29 mouse cellular contexts compared by ENCODE assay signal in genomic region chr4:48697302-48697701, GRCm38 (mm10). TPM values are rescaled to one million over a fixed set of nuclear protein-coding genes. Genes with fewer than 3 reads are reported as not detected.
A peak's percentile ranks its signal among the peaks of the same experiment; 100 is the strongest.
DNase-seq lines count a peak whose midpoint lies in the region; ATAC-seq and TF ChIP-seq lines count a peak whose summit lies in the region.
"Had no signal": no experiment of that assay in that cellular context is flagged by ENCODE, and none has a peak within 500 bp of the region (broad histone marks: within the 10 kb centered on the region; RNA-seq: fewer than 3 reads in every experiment).

No protein-coding gene starts in this region.

- WGBS in intestine, embryonic 14.5 days: 54% methylated on average over 11 of the region's 11 CpGs
- 40% methylated on average over 11 of the region's 11 CpGs for WGBS in intestine, postnatal 0 days
- 53% methylated on average over 11 of the region's 11 CpGs for WGBS in lung, postnatal 0 days
- 34% methylated on average over 11 of the region's 11 CpGs for WGBS in embryonic facial prominence, embryonic 14.5 days

- H3K27ac ChIP-seq in intestine, embryonic 14.5 days (ENCODE audit: low read depth): no peak overlapping the region
- H3K27ac ChIP-seq in intestine, postnatal 0 days (ENCODE audit: low read depth, low read length): no peak overlapping the region
- H3K27ac ChIP-seq in lung, postnatal 0 days (ENCODE audit: low read length): no peak overlapping the region
- no peak overlapping the region for H3K27ac ChIP-seq in embryonic facial prominence, embryonic 14.5 days (replicated peaks; ENCODE audit: low read depth, low read length)
- H3K27ac ChIP-seq: kidney, postnatal 0 days; limb, embryonic 13.5 days; liver, embryonic 12.5 days; midbrain, embryonic 13.5 days had no signal

- DNase-seq in intestine, embryonic 14.5 days (ENCODE audit: low spot score): peak; percentile 52
- peak; percentile 11 for DNase-seq in lung, postnatal 36 days
- DNase-seq in lung, postnatal 0 days (ENCODE audit: low spot score): no peak
- peak; percentile 79 for DNase-seq in R1 (ENCODE audit: low read depth, low spot score)
- peak; percentile 76 for DNase-seq in embryonic facial prominence, embryonic 14.5 days (ENCODE audit: low spot score)
- no peak for DNase-seq in gastrocnemius, postnatal 10 days
- DNase-seq: adrenal gland, postnatal 10 days; cerebellum, adult 8-10 months; cerebellum, postnatal 25 days; heart, postnatal 14 days; kidney, adult 18-20 months; kidney, postnatal 4 days; liver, postnatal 0 days; lung, postnatal 4 days; right cerebral cortex, postnatal 14 days; thymus, adult 2 months; thymus, postnatal 36 days had no signal

- no peak overlapping the region for H3K4me3 ChIP-seq in intestine, embryonic 14.5 days (ENCODE audit: low read depth, low read length)
- H3K4me3 ChIP-seq in intestine, postnatal 0 days (ENCODE audit: low read depth, low read length): no peak overlapping the region
- no peak overlapping the region for H3K4me3 ChIP-seq in lung, postnatal 0 days (ENCODE audit: low read depth, low read length)
- no peak overlapping the region for H3K4me3 ChIP-seq in embryonic facial prominence, embryonic 14.5 days (ENCODE audit: low read depth, low read length)
- H3K4me3 ChIP-seq: erythroblast, embryonic 14.5 days; limb, embryonic 13.5 days; liver, embryonic 12.5 days; megakaryocyte, embryonic 14.5 days; midbrain, embryonic 13.5 days had no signal

- ATAC-seq in intestine, embryonic 14.5 days (replicated peaks; ENCODE audit: low FRiP score, low TSS enrichment, low read depth): no peak
- ATAC-seq in intestine, postnatal 0 days: no peak
- no peak for ATAC-seq in lung, postnatal 0 days
- peak; percentile 85 for ATAC-seq in embryonic facial prominence, embryonic 14.5 days (ENCODE audit: low read depth)
- ATAC-seq: CD4-positive, CD25-positive, alpha-beta regulatory T cell, adult 4 months; forebrain, embryonic 16.5 days; hindbrain, embryonic 16.5 days; liver, embryonic 12.5 days; liver, postnatal 0 days; midbrain, embryonic 13.5 days had no signal

- H3K9ac ChIP-seq in intestine, embryonic 14.5 days (ENCODE audit: low read length): no peak overlapping the region
- H3K9ac ChIP-seq in intestine, postnatal 0 days (ENCODE audit: low read depth, low read length): no peak overlapping the region
- no peak overlapping the region for H3K9ac ChIP-seq in lung, postnatal 0 days (replicated peaks; ENCODE audit: low read depth)
- no peak overlapping the region for H3K9ac ChIP-seq in embryonic facial prominence, embryonic 14.5 days (ENCODE audit: low read depth, low read length)
- H3K9ac ChIP-seq: limb, embryonic 13.5 days; liver, embryonic 12.5 days; liver, postnatal 0 days; midbrain, embryonic 13.5 days had no signal

- no peaks in the 10 kb centered on the region for H3K9me3 ChIP-seq in intestine, embryonic 14.5 days (ENCODE audit: control insufficient read depth, low read length)
- H3K9me3 ChIP-seq in intestine, postnatal 0 days (ENCODE audit: control insufficient read depth): no peaks in the 10 kb centered on the region
- H3K9me3 ChIP-seq in lung, postnatal 0 days (ENCODE audit: low read length): no peaks in the 10 kb centered on the region
- H3K9me3 ChIP-seq in embryonic facial prominence, embryonic 14.5 days (ENCODE audit: control insufficient read depth, low read length): peaks cover 4% of the 10 kb centered on the region; the same call in 1 of the 2 replicates
- H3K9me3 ChIP-seq: limb, embryonic 13.5 days; liver, embryonic 12.5 days; megakaryocyte, embryonic 14.5 days had no signal

- TF ChIP-seq EP300 in lung, postnatal 0 days (IDR thresholded peaks at IDR 0.05): no peak

- no peak for TF ChIP-seq CTCF in intestine, postnatal 0 days (IDR thresholded peaks at IDR 0.05; ENCODE audit: low read depth)
- no peak for TF ChIP-seq CTCF in lung, postnatal 0 days (IDR thresholded peaks at IDR 0.05)

- no peaks in the 10 kb centered on the region for H3K4me1 ChIP-seq in intestine, embryonic 14.5 days (replicated peaks; ENCODE audit: control insufficient read depth, insufficient read depth, low read length)
- no peaks in the 10 kb centered on the region for H3K4me1 ChIP-seq in intestine, postnatal 0 days (replicated peaks; ENCODE audit: control insufficient read depth, insufficient read depth, low read length)
- H3K4me1 ChIP-seq in lung, postnatal 0 days (ENCODE audit: insufficient read depth, low read depth, low read length): no peaks in the 10 kb centered on the region
- H3K4me1 ChIP-seq in embryonic facial prominence, embryonic 14.5 days (ENCODE audit: control insufficient read depth, insufficient read depth, low read length): no peaks in the 10 kb centered on the region
- H3K4me1 ChIP-seq: limb, embryonic 13.5 days; liver, embryonic 12.5 days; megakaryocyte, embryonic 14.5 days had no signal

- no peak overlapping the region for H3K4me2 ChIP-seq in intestine, embryonic 14.5 days (ENCODE audit: low read length)
- H3K4me2 ChIP-seq in intestine, postnatal 0 days (replicated peaks; ENCODE audit: low read depth): no peak overlapping the region
- no peak overlapping the region for H3K4me2 ChIP-seq in lung, postnatal 0 days (replicated peaks; ENCODE audit: low read depth, low read length)
- H3K4me2 ChIP-seq in embryonic facial prominence, embryonic 14.5 days (ENCODE audit: low read depth, low read length): no peak overlapping the region
- H3K4me2 ChIP-seq: limb, embryonic 13.5 days; liver, embryonic 12.5 days; midbrain, embryonic 13.5 days had no signal

- H3K36me3 ChIP-seq in intestine, embryonic 14.5 days (ENCODE audit: control insufficient read depth, insufficient read depth, low read length): no peaks in the 10 kb centered on the region
- no peaks in the 10 kb centered on the region for H3K36me3 ChIP-seq in intestine, postnatal 0 days (ENCODE audit: control insufficient read depth, insufficient read depth)
- H3K36me3 ChIP-seq in lung, postnatal 0 days (ENCODE audit: insufficient read depth, low read length): no peaks in the 10 kb centered on the region
- no peaks in the 10 kb centered on the region for H3K36me3 ChIP-seq in embryonic facial prominence, embryonic 14.5 days (ENCODE audit: control insufficient read depth, insufficient read depth, low read length)
- H3K36me3 ChIP-seq: limb, embryonic 13.5 days; liver, embryonic 12.5 days; midbrain, embryonic 13.5 days had no signal

- no peaks in the 10 kb centered on the region for H3K27me3 ChIP-seq in intestine, embryonic 14.5 days (replicated peaks; ENCODE audit: control insufficient read depth, insufficient read depth, low read length)
- no peaks in the 10 kb centered on the region for H3K27me3 ChIP-seq in intestine, postnatal 0 days (replicated peaks; ENCODE audit: control insufficient read depth, insufficient read depth, low read length)
- H3K27me3 ChIP-seq in lung, postnatal 0 days (replicated peaks; ENCODE audit: insufficient read depth, low read length): no peaks in the 10 kb centered on the region
- H3K27me3 ChIP-seq in embryonic facial prominence, embryonic 14.5 days (replicated peaks; ENCODE audit: control insufficient read depth, insufficient read depth, low read length): no peaks in the 10 kb centered on the region
- H3K27me3 ChIP-seq: limb, embryonic 13.5 days; liver, embryonic 12.5 days; megakaryocyte, embryonic 14.5 days; midbrain, embryonic 13.5 days had no signal

RNA-seq across cellular contexts. Expression of gene Cavin4, which starts 34.0 kb away (rescaled TPM):
- polyA plus RNA-seq in intestine, embryonic 14.5 days (2014; fragmentation: Nextera tagmentation; extraction: Ambion mirVana): 0.81 and 0.89 TPM in 2 replicates
- polyA plus RNA-seq in intestine, postnatal 0 days (2015; fragmentation: Nextera tagmentation; extraction: Ambion mirVana): 0.05 and 0.09 TPM in 2 replicates
- 0.55 and 0.93 TPM in 2 replicates for polyA plus RNA-seq in lung, postnatal 0 days (2015; fragmentation: Nextera tagmentation; extraction: Ambion mirVana)
- polyA plus RNA-seq in embryonic facial prominence, embryonic 14.5 days (2014; fragmentation: Nextera tagmentation; extraction: Ambion mirVana): 18.8 and 32.4 TPM in 2 replicates
- total RNA-seq in gastrocnemius, postnatal 10 days (2021): 100 to 1,000 TPM; 184 to 203 TPM
- total RNA-seq: monocyte, adult 5-6 weeks had no signal
- polyA plus RNA-seq: CD4-positive, CD25-positive, alpha-beta regulatory T cell, adult 4 months; erythroblast, embryonic 14.5 days; small intestine, adult 2 months had no signal

Comparison
In these comparisons a context has a peak if more than half of its experiments do, and no peak if none do; other contexts are left out.
1. DNase-seq: peak in intestine, embryonic 14.5 days (single experiment), lung, postnatal 36 days (single experiment), R1 (single experiment) and embryonic facial prominence, embryonic 14.5 days (single experiment); none in lung, postnatal 0 days (single experiment) and gastrocnemius, postnatal 10 days (single experiment).
2. RNA of gene Cavin4, which starts 34.0 kb away (polyA plus RNA-seq): 18.8 to 32.4 TPM in embryonic facial prominence, embryonic 14.5 days; 0.55 to 0.93 TPM in lung, postnatal 0 days, 0.81 to 0.89 TPM in intestine, embryonic 14.5 days and 0.05 to 0.09 TPM in intestine, postnatal 0 days; every median in the first group is over 10 times any median in the second.